32 mouse cellular contexts compared by ENCODE assay signal in genomic region chr10:41619988-41620387, GRCm38 (mm10).
DNase-seq lines count a peak whose midpoint lies in the region; ATAC-seq lines count a peak whose summit lies in the region.
"Had no signal": no experiment of that assay in that cellular context is flagged by ENCODE, and none has a peak within 500 bp of the region (broad histone marks: within the 10 kb centered on the region; RNA-seq: fewer than 3 reads in every experiment).

No protein-coding gene starts in this region.

- H3K4me2 ChIP-seq in heart, embryonic 16.5 days (ENCODE audit: low read depth, low read length): no peak overlapping the region
- H3K4me2 ChIP-seq: embryonic facial prominence, embryonic 15.5 days; forebrain, embryonic 13.5 days; hindbrain, embryonic 12.5 days; midbrain, embryonic 13.5 days; neural tube, embryonic 15.5 days had no signal

- peak; percentile 52 for ATAC-seq in heart, embryonic 16.5 days (replicated peaks; ENCODE audit: extremely low read depth, insufficient read depth, low FRiP score)
- peak; percentile 83 for ATAC-seq in inflammation-experienced regulatory T-cells, adult 6 months
- ATAC-seq in erythroid progenitor cell, adult 5-6 weeks (replicated peaks; ENCODE audit: low FRiP score, poor library complexity, severe bottlenecking): no peak
- ATAC-seq: forebrain, embryonic 13.5 days; hindbrain, postnatal 0 days; intestine, embryonic 16.5 days; midbrain, embryonic 13.5 days had no signal

- 86% methylated on average over 2 of the region's 2 CpGs for WGBS in heart, embryonic 16.5 days

- no peaks in the 10 kb centered on the region for H3K4me1 ChIP-seq in heart, embryonic 16.5 days (ENCODE audit: control insufficient read depth, insufficient read depth, low read length)
- H3K4me1 ChIP-seq: embryonic facial prominence, embryonic 15.5 days; forebrain, embryonic 13.5 days; hindbrain, embryonic 12.5 days; midbrain, embryonic 13.5 days; neural tube, embryonic 15.5 days had no signal

- no peak overlapping the region for H3K9ac ChIP-seq in heart, embryonic 16.5 days (ENCODE audit: low read length)
- H3K9ac ChIP-seq: embryonic facial prominence, embryonic 15.5 days; forebrain, embryonic 13.5 days; hindbrain, embryonic 12.5 days; liver, embryonic 14.5 days; midbrain, embryonic 13.5 days; neural tube, embryonic 15.5 days had no signal

- no peak overlapping the region for H3K4me3 ChIP-seq in heart, embryonic 16.5 days (ENCODE audit: low read length)
- H3K4me3 ChIP-seq: embryonic facial prominence, embryonic 10.5 days; embryonic facial prominence, embryonic 15.5 days; forebrain, embryonic 13.5 days; gastrocnemius, adult 2 months; hindbrain, embryonic 12.5 days; midbrain, embryonic 13.5 days; neural tube, embryonic 15.5 days had no signal

- H3K27me3 ChIP-seq in heart, embryonic 16.5 days (ENCODE audit: control insufficient read depth, insufficient read depth, low read length): no peaks in the 10 kb centered on the region
- H3K27me3 ChIP-seq: CH12.LX; embryonic facial prominence, embryonic 15.5 days; forebrain, embryonic 13.5 days; hindbrain, embryonic 12.5 days; midbrain, embryonic 13.5 days; neural tube, embryonic 15.5 days had no signal

- no peaks in the 10 kb centered on the region for H3K36me3 ChIP-seq in heart, embryonic 16.5 days (ENCODE audit: control insufficient read depth, insufficient read depth)
- H3K36me3 ChIP-seq: embryonic facial prominence, embryonic 10.5 days; embryonic facial prominence, embryonic 15.5 days; hindbrain, embryonic 12.5 days; midbrain, embryonic 13.5 days; neural tube, embryonic 15.5 days had no signal

- DNase-seq in heart, adult 9 months (ENCODE audit: low spot score in 2 of 2): no peak
- peak; percentile 69 for DNase-seq in thymus, postnatal 14 days
- DNase-seq in ovary, postnatal 10 days (ENCODE audit: low spot score): no peak
- no peak for DNase-seq in heart, postnatal 25 days (ENCODE audit: low spot score)
- no peak for DNase-seq in left cerebral cortex, postnatal 10 days (ENCODE audit: extremely low spot score in 1 of 2, low spot score in 2 of 2)
- DNase-seq: adrenal gland, postnatal 25 days; cerebellum, adult 18-20 months; cerebellum, postnatal 10 days; gastrocnemius, adult 2 months; gastrocnemius, postnatal 36 days; heart, postnatal 36 days; kidney, adult 8-10 months; kidney, postnatal 4 days; liver; lung, adult 2 months; lung, postnatal 10 days; spleen, adult 18-20 months had no signal

- H3K9me3 ChIP-seq in heart, embryonic 16.5 days (replicated peaks; ENCODE audit: control insufficient read depth, low read length): no peaks in the 10 kb centered on the region
- H3K9me3 ChIP-seq: embryonic facial prominence, embryonic 10.5 days; embryonic facial prominence, embryonic 15.5 days; forebrain, embryonic 13.5 days; hindbrain, embryonic 12.5 days; midbrain, embryonic 13.5 days; neural tube, embryonic 15.5 days had no signal

- peak overlapping the region; percentile 38; the same call in 1 of the 2 replicates for H3K27ac ChIP-seq in heart, embryonic 16.5 days (ENCODE audit: low read length)
- H3K27ac ChIP-seq: embryonic facial prominence, embryonic 10.5 days; embryonic facial prominence, embryonic 15.5 days; forebrain, embryonic 13.5 days; gastrocnemius, adult 2 months; hindbrain, embryonic 12.5 days; hindbrain, postnatal 0 days; kidney, postnatal 0 days; liver, embryonic 14.5 days; macrophage; midbrain, embryonic 13.5 days; neural tube, embryonic 15.5 days had no signal

- intact Hi-C loops in heart, postnatal 25 days (cut with DNase I): no loop called here
- intact Hi-C loops in left cerebral cortex, postnatal 10 days (cut with DNase I): no loop called here
